Mouse (Mus musculus): ENCODE results near the gene Egf. TPM values are rescaled to one million over a fixed set of nuclear protein-coding genes. Genes with fewer than 3 reads are reported as not detected.

Egf gene
- polyA plus RNA-seq (2017; shearing (Covaris generic)), result 4.4 TPM

DNA sequence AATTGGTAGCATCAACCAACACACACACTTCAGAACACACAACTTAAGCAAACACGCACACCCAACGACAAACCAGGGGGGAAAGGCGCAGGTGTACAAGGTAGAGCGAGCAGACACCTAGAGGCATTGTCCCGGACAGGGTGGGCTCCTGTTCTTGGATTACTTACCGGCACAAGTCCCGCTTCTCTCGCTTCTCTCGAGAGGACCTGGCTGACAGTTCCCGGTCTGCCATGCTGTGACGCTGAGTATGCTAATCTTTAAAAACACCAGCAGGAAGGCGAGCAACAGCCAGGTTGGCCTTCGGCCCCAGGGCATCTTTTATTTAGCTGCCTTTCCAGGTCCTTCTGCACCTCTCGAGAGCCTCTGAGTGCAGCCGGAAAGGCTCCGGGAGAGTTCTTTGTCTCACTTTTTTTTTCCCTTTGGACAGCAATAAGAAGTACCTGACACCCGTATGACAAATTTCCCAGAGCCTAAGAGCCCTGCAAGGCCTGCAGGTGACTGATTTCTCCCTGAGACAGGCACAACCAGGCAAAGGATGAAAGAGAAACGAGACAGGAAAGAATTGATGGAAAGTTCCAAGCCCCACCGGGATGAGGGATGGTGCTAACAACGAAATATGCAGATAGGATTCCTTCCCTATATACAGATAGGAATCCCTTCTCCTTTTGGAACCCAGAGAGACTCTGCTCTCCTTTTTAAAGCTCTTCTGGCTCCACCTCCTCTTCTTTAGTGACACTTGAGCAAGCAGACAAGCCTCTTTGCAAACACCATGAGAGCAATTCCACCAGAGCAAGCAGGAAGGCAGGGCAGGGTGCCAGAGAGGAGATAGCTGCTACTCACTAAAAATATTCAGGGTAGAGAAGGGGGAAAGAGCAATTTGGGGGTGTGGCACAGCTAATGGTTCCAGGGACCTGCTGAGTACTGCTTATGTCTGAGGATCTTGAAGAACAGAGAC lies at the start of gene Egf:
Egf (minus strand) TSS at position 667 of the 955 bp plus-strand sequence.

DNA sequence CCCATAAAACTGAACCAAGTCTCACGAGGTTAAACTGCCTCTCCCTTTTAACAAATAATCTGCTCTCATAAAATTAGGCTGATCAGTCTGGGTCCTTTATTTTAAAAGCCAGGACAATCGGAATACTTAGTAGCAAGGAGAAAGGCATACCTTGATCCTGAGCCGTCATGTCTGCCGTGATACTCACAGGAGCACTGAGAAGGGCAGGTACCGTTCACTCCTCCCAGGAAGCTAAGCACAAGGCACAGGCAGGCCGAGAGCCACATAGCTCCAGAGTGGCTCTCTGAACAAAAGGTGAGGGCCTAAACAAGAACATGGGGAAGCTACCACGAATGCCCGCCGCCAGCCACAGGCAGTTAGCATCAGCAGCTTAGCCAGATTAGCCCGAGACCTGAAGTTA lies 48.6 kb upstream of the Egf start, which contains the start of gene Lrit3:
Lrit3 (minus strand) TSS at position 266 of the 400 bp plus-strand sequence.

Other genes with a start within 250 kb of the Egf start
- 8.4 TPM for gene Elovl6, start 223.0 kb downstream of the Egf start, polyA plus RNA-seq (2017; shearing (Covaris generic))
- gene Lrit3, start 48.7 kb upstream of the Egf start, polyA plus RNA-seq (2017; shearing (Covaris generic)), result not detected
- gene Rrh, start 67.3 kb upstream of the Egf start, polyA plus RNA-seq (2017; shearing (Covaris generic)), result 0.35 TPM
- 86.5 TPM for gene Gar1, start 76.1 kb upstream of the Egf start, polyA plus RNA-seq (2017; shearing (Covaris generic))
- not detected for gene Cfi, start 80.6 kb upstream of the Egf start, polyA plus RNA-seq (2017; shearing (Covaris generic))
- 9.9 TPM for gene Pla2g12a, start 123.3 kb upstream of the Egf start, polyA plus RNA-seq (2017; shearing (Covaris generic))
- 25.0 TPM for gene Casp6, start 146.1 kb upstream of the Egf start, polyA plus RNA-seq (2017; shearing (Covaris generic))
- 16.6 TPM for gene Mcub, start 214.9 kb upstream of the Egf start, polyA plus RNA-seq (2017; shearing (Covaris generic))